Mouse (Mus musculus): ENCODE data around the gene Muc3. TPM values are rescaled to one million over a fixed set of nuclear protein-coding genes. Genes with fewer than 3 reads are reported as not detected.
"Not testable (repeated sequence)": the region's sequence is repeated elsewhere in the genome, so short reads cannot be mapped to it uniquely, and the experiment has no call there.

Gene Muc3
- polyA plus RNA-seq, 1 experiment from 2014 or later = 5.6 TPM

GRCm38 (mm10) chr5:137131490-137131889 lies 17.6 kb downstream of the Muc3 start:
- H3K9me3 ChIP-seq (ENCODE audit: control insufficient read depth, low read length) = no peaks in the 10 kb centered on the region
- 2% methylated on average over 3 of the region's 3 CpGs for WGBS
- H3K4me3 ChIP-seq (ENCODE audit: low read length) = no peak overlapping the region
- H3K4me2 ChIP-seq (ENCODE audit: low read depth, low read length) = no peak overlapping the region
- H3K4me1 ChIP-seq (ENCODE audit: control insufficient read depth, insufficient read depth, low read length) = no peaks in the 10 kb centered on the region
- no peaks in the 10 kb centered on the region for H3K36me3 ChIP-seq (ENCODE audit: control insufficient read depth, insufficient read depth, low read length)
- ATAC-seq = peak; percentile 58
- H3K27me3 ChIP-seq (replicated peaks; ENCODE audit: control insufficient read depth, insufficient read depth, low read length) = no peaks in the 10 kb centered on the region
- H3K27ac ChIP-seq (ENCODE audit: low read length) = no peak overlapping the region
- H3K9ac ChIP-seq (ENCODE audit: low read depth, low read length) = no peak overlapping the region

DNA sequence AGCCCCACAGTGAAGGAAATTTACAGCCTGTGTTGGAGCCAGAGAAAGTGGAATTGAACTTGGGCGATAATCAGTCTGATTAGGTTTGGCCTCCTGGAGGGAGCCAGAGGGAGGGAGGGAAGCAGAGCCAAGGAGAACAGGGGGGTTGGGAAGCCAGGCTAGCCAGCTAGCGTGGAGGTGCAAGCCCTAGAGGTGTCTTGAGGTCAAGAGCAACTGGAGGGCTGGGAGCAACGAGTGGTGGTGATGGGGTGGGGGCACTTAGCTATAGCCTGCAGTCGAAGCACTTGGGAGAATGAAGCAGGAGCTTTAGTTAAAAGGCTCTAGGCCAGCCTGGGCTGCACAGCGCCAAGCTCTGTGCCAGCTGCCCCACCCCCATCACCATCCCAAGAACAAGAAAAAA lies 19.8 kb downstream of the Muc3 start:
- no peaks in the 10 kb centered on the region for H3K27me3 ChIP-seq (replicated peaks; ENCODE audit: control insufficient read depth, insufficient read depth, low read length)
- H3K36me3 ChIP-seq (ENCODE audit: control insufficient read depth, insufficient read depth, low read length) = no peaks in the 10 kb centered on the region
- H3K4me2 ChIP-seq (ENCODE audit: low read depth, low read length) = no peak overlapping the region
- H3K4me1 ChIP-seq (ENCODE audit: control insufficient read depth, insufficient read depth, low read length) = no peaks in the 10 kb centered on the region
- H3K27ac ChIP-seq (ENCODE audit: low read length) = no peak overlapping the region
- no peak for ATAC-seq
- no peak overlapping the region for H3K9ac ChIP-seq (ENCODE audit: low read depth, low read length)
- no peaks in the 10 kb centered on the region for H3K9me3 ChIP-seq (ENCODE audit: control insufficient read depth, low read length)
- H3K4me3 ChIP-seq (ENCODE audit: low read length) = no peak overlapping the region
- WGBS = 30% methylated on average over 5 of the region's 5 CpGs

GRCm38 (mm10) chr5:137123516-137123915 lies 25.6 kb downstream of the Muc3 start:
- 77% methylated on average over 4 of the region's 4 CpGs for WGBS
- ATAC-seq = no peak

GRCm38 (mm10) chr5:137122686-137123193 lies 26.4 kb downstream of the Muc3 start:
- H3K27me3 ChIP-seq (replicated peaks; ENCODE audit: control insufficient read depth, insufficient read depth, low read length) = no peaks in the 10 kb centered on the region
- WGBS = 12% methylated on average over 14 of the region's 14 CpGs
- ATAC-seq = peak; percentile 78
- no peaks in the 10 kb centered on the region for H3K36me3 ChIP-seq (ENCODE audit: control insufficient read depth, insufficient read depth, low read length)
- no peak overlapping the region for H3K9ac ChIP-seq (ENCODE audit: low read depth, low read length)
- no peak overlapping the region; the same call in 1 of the 2 replicates for H3K27ac ChIP-seq (ENCODE audit: low read length)
- H3K9me3 ChIP-seq (ENCODE audit: control insufficient read depth, low read length) = no peaks in the 10 kb centered on the region
- no peak overlapping the region for H3K4me2 ChIP-seq (ENCODE audit: low read depth, low read length)
- H3K4me1 ChIP-seq (ENCODE audit: control insufficient read depth, insufficient read depth, low read length) = peaks cover 5% of the 10 kb centered on the region
- H3K4me3 ChIP-seq (ENCODE audit: low read length) = no peak overlapping the region

More at GRCm38 (mm10) chr5:137123516-137123915, 25.6 kb downstream of the Muc3 start:
- no peaks in the 10 kb centered on the region for H3K27me3 ChIP-seq (replicated peaks; ENCODE audit: control insufficient read depth, insufficient read depth, low read length)
- H3K27ac ChIP-seq (ENCODE audit: low read length) = no peak overlapping the region
- no peak overlapping the region for H3K4me3 ChIP-seq (ENCODE audit: low read length)
- no peak overlapping the region for H3K9ac ChIP-seq (ENCODE audit: low read depth, low read length)
- no peaks in the 10 kb centered on the region for H3K36me3 ChIP-seq (ENCODE audit: control insufficient read depth, insufficient read depth, low read length)
- H3K9me3 ChIP-seq (ENCODE audit: control insufficient read depth, low read length) = no peaks in the 10 kb centered on the region
- H3K4me2 ChIP-seq (ENCODE audit: low read depth, low read length) = no peak overlapping the region
- peaks cover 5% of the 10 kb centered on the region for H3K4me1 ChIP-seq (ENCODE audit: control insufficient read depth, insufficient read depth, low read length)

GRCm38 (mm10) chr5:137121280-137121679 lies 27.8 kb downstream of the Muc3 start:
- Histone ChIP-seq H3K4me2 (ENCODE audit: low read depth, low read length) (no peak overlapping the region), H3K27me3 (replicated peaks; ENCODE audit: control insufficient read depth, insufficient read depth, low read length) (no peaks in the 10 kb centered on the region), H3K4me3 (ENCODE audit: low read length) (no peak overlapping the region), H3K9me3 (ENCODE audit: control insufficient read depth, low read length) (no peaks in the 10 kb centered on the region), H3K9ac (ENCODE audit: low read depth, low read length) (no peak overlapping the region), H3K27ac (ENCODE audit: low read length) (no peak overlapping the region), H3K4me1 (ENCODE audit: control insufficient read depth, insufficient read depth, low read length) (peaks cover 9% of the 10 kb centered on the region), H3K36me3 (ENCODE audit: control insufficient read depth, insufficient read depth, low read length) (no peaks in the 10 kb centered on the region)
- no peak for ATAC-seq
- 68% methylated on average over 4 of the region's 4 CpGs for WGBS

- 82% methylated on average over 4 of the region's 4 CpGs for WGBS
- H3K27ac ChIP-seq (ENCODE audit: low read length) = no peak overlapping the region
Observed at GRCm38 (mm10) chr5:137118878-137119277, 30.2 kb downstream of the Muc3 start.

DNA sequence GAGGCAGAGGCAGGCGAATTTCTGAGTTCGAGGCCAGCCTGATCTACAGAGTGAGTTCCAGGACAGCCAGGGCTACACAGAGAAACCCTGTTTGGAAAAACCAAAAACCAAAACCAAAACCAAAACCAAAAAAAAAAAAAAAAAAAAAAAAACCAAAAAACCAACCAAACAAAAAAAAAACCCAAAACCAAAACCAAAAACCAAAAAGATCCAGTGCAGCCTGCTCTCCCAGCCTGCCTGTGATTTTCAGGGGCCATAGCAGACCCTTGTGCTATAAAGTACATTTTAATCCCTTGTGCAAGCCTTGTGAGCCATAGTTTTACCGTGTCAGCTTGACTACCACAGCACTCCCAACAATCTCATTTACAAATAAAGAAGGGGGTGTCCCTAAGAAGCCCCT lies 31.1 kb downstream of the Muc3 start:
- not testable (repeated sequence) for H3K9me3 ChIP-seq (ENCODE audit: control insufficient read depth, low read length); ATAC-seq; H3K4me2 ChIP-seq (ENCODE audit: low read depth, low read length); H3K27ac ChIP-seq (ENCODE audit: low read length); H3K27me3 ChIP-seq (replicated peaks; ENCODE audit: control insufficient read depth, insufficient read depth, low read length); H3K9ac ChIP-seq (ENCODE audit: low read depth, low read length); H3K4me3 ChIP-seq (ENCODE audit: low read length)
- 88% methylated on average over 3 of the region's 3 CpGs for WGBS
- Histone ChIP-seq H3K4me1 (ENCODE audit: control insufficient read depth, insufficient read depth, low read length) (peaks cover 19% of the 10 kb centered on the region), H3K36me3 (ENCODE audit: control insufficient read depth, insufficient read depth, low read length) (peaks cover 15% of the 10 kb centered on the region)

More at GRCm38 (mm10) chr5:137118878-137119277, 30.2 kb downstream of the Muc3 start:
- H3K4me1 ChIP-seq (ENCODE audit: control insufficient read depth, insufficient read depth, low read length) = peaks cover 20% of the 10 kb centered on the region
- no peak for ATAC-seq
- H3K36me3 ChIP-seq (ENCODE audit: control insufficient read depth, insufficient read depth, low read length) = peaks cover 6% of the 10 kb centered on the region
- no peak overlapping the region for H3K4me2 ChIP-seq (ENCODE audit: low read depth, low read length)
- H3K9me3 ChIP-seq (ENCODE audit: control insufficient read depth, low read length) = no peaks in the 10 kb centered on the region
- H3K27me3 ChIP-seq (replicated peaks; ENCODE audit: control insufficient read depth, insufficient read depth, low read length) = no peaks in the 10 kb centered on the region
- no peak overlapping the region for H3K9ac ChIP-seq (ENCODE audit: low read depth, low read length)
- H3K4me3 ChIP-seq (ENCODE audit: low read length) = no peak overlapping the region

GRCm38 (mm10) chr5:137116987-137117386 lies 32.1 kb downstream of the Muc3 start:
- Histone ChIP-seq H3K4me3 (ENCODE audit: low read length) (no peak overlapping the region), H3K36me3 (ENCODE audit: control insufficient read depth, insufficient read depth, low read length) (peaks cover 22% of the 10 kb centered on the region), H3K9ac (ENCODE audit: low read depth, low read length) (no peak overlapping the region), H3K4me2 (ENCODE audit: low read depth, low read length) (no peak overlapping the region), H3K27ac (ENCODE audit: low read length) (no peak overlapping the region), H3K27me3 (replicated peaks; ENCODE audit: control insufficient read depth, insufficient read depth, low read length) (no peaks in the 10 kb centered on the region), H3K4me1 (ENCODE audit: control insufficient read depth, insufficient read depth, low read length) (peaks cover 15% of the 10 kb centered on the region), H3K9me3 (ENCODE audit: control insufficient read depth, low read length) (no peaks in the 10 kb centered on the region)
- ATAC-seq = no peak
- 76% methylated on average over 2 of the region's 2 CpGs for WGBS

GRCm38 (mm10) chr5:137115866-137116847 lies 33.0 kb downstream of the Muc3 start, which contains the start of gene Trim56:
Gene Trim56 (minus strand): TSS chr5:137116209.
- 8% methylated on average over 29 of the region's 29 CpGs for WGBS
- Histone ChIP-seq H3K9ac (ENCODE audit: low read depth, low read length) (peak within 1 kb of the TSS; percentile 89), H3K4me3 (ENCODE audit: low read length) (peak within 1 kb of the TSS; percentile 71), H3K27me3 (replicated peaks; ENCODE audit: control insufficient read depth, insufficient read depth, low read length) (no peaks in the 10 kb centered on the region), H3K4me1 (ENCODE audit: control insufficient read depth, insufficient read depth, low read length) (peaks cover 15% of the 10 kb centered on the region), H3K36me3 (ENCODE audit: control insufficient read depth, insufficient read depth, low read length) (peaks cover 22% of the 10 kb centered on the region), H3K27ac (ENCODE audit: low read length) (peak within 1 kb of the TSS; percentile 72), H3K4me2 (ENCODE audit: low read depth, low read length) (peak within 1 kb of the TSS; percentile 92), H3K9me3 (ENCODE audit: control insufficient read depth, low read length) (no peaks in the 10 kb centered on the region)
- ATAC-seq = peak; percentile 93

All from intestine, embryonic 16.5 days (tissue).